Mouse (Mus musculus): Measurements from ENCODE around the gene Cradd. TPM values are rescaled to one million over a fixed set of nuclear protein-coding genes. Genes with fewer than 3 reads are reported as not detected.

Cradd gene
- polyA plus RNA-seq, 1 experiment from 2014 or later: 10.4 TPM

- DNase-seq (ENCODE audit: low spot score) (no peak), ATAC-seq (ENCODE audit: low read depth) (no peak)
- H3K27me3 ChIP-seq (replicated peaks; ENCODE audit: control insufficient read depth, insufficient read depth, low read length): no peaks in the 10 kb centered on the region
- WGBS: 89% methylated on average over 12 of the region's 12 CpGs
- H3K36me3 ChIP-seq (ENCODE audit: control insufficient read depth, insufficient read depth, low read length): no peaks in the 10 kb centered on the region
- no peak overlapping the region for H3K4me2 ChIP-seq (ENCODE audit: low read depth, low read length)
- H3K4me3 ChIP-seq (ENCODE audit: low read depth, low read length): no peak overlapping the region
- no peak overlapping the region for H3K9ac ChIP-seq (ENCODE audit: low read depth, low read length)
- no peak overlapping the region for H3K27ac ChIP-seq (replicated peaks; ENCODE audit: low read depth, low read length)
- H3K9me3 ChIP-seq (ENCODE audit: control insufficient read depth, low read length): 0 out of 2 replicates have a peak, but pooled peaks cover 3% of the 10 kb centered on the region
- no peaks in the 10 kb centered on the region for H3K4me1 ChIP-seq (ENCODE audit: control insufficient read depth, insufficient read depth, low read length)
Measured at GRCm38 (mm10) chr10:95361260-95361841, 37.4 kb upstream of the Cradd start.

DNA sequence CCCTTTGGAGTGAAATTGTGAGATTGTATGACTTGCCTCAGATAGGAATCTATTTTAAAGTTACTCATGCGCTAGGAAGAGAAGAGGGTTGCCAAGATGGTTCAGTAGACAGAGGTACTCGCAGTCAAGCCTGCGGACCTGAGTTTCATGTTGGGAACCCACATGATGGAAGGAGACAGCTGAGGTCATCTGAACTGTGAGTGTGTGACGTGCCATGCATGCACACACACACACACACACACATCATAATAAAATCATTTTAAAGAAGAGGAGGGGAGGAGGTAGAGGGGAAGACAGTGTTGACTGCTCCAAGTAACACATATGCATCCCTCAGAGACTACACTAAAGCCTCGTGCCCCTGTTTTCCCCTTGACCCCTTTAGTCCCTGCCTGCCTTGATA lies 36.1 kb upstream of the Cradd start:
- H3K36me3 ChIP-seq (ENCODE audit: control insufficient read depth, insufficient read depth, low read length): no peaks in the 10 kb centered on the region
- 0 out of 2 replicates have a peak, but pooled peaks cover 3% of the 10 kb centered on the region for H3K9me3 ChIP-seq (ENCODE audit: control insufficient read depth, low read length)
- H3K9ac ChIP-seq (ENCODE audit: low read depth, low read length): no peak overlapping the region
- no peaks in the 10 kb centered on the region for H3K4me1 ChIP-seq (ENCODE audit: control insufficient read depth, insufficient read depth, low read length)
- WGBS: 83% methylated on average over 5 of the region's 5 CpGs
- H3K4me3 ChIP-seq (ENCODE audit: low read depth, low read length): no peak overlapping the region
- no peak for ATAC-seq (ENCODE audit: low read depth)
- H3K27ac ChIP-seq (replicated peaks; ENCODE audit: low read depth, low read length): no peak overlapping the region
- no peaks in the 10 kb centered on the region for H3K27me3 ChIP-seq (replicated peaks; ENCODE audit: control insufficient read depth, insufficient read depth, low read length)
- H3K4me2 ChIP-seq (ENCODE audit: low read depth, low read length): no peak overlapping the region
- no peak for DNase-seq (ENCODE audit: low spot score)

DNA sequence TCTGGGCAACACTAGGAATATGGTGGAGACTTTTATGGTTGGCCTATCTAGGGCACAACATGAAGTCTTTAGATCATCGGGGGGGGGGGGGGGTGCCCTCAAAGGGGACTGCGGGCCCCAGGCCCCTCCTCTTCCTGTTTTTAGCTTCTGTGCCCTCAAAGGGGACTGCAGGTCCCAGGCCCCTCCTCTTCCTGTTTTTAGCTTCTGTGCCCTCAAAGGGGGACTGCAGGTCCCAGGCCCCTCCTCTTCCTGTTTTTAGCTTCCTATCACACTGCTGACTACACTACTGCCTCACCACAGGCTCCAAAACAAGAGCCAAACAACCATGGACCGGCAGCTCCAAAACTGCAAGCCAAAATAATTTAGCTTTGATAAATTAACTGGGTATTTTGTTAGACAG lies 33.8 kb upstream of the Cradd start:
- no peak overlapping the region for H3K4me2 ChIP-seq (ENCODE audit: low read depth, low read length)
- ATAC-seq (ENCODE audit: low read depth): no peak
- no peak overlapping the region for H3K27ac ChIP-seq (replicated peaks; ENCODE audit: low read depth, low read length)
- no peaks in the 10 kb centered on the region for H3K36me3 ChIP-seq (ENCODE audit: control insufficient read depth, insufficient read depth, low read length)
- H3K4me1 ChIP-seq (ENCODE audit: control insufficient read depth, insufficient read depth, low read length): no peaks in the 10 kb centered on the region
- no peak overlapping the region for H3K9ac ChIP-seq (ENCODE audit: low read depth, low read length)
- H3K4me3 ChIP-seq (ENCODE audit: low read depth, low read length): no peak overlapping the region
- H3K27me3 ChIP-seq (replicated peaks; ENCODE audit: control insufficient read depth, insufficient read depth, low read length): no peaks in the 10 kb centered on the region
- H3K9me3 ChIP-seq (ENCODE audit: control insufficient read depth, low read length): peaks cover under 1% of the 10 kb centered on the region; the same call in 1 of the 2 replicates
- DNase-seq (ENCODE audit: low spot score): no peak
- 85% methylated on average over 3 of the region's 3 CpGs for WGBS

- no peak overlapping the region for H3K4me3 ChIP-seq (ENCODE audit: low read depth, low read length)
- no peak for ATAC-seq (ENCODE audit: low read depth)
- H3K9me3 ChIP-seq (ENCODE audit: control insufficient read depth, low read length): peaks cover 11% of the 10 kb centered on the region; the same call in 1 of the 2 replicates
- no peak overlapping the region for H3K9ac ChIP-seq (ENCODE audit: low read depth, low read length)
- no peak for DNase-seq (ENCODE audit: low spot score)
- H3K27ac ChIP-seq (replicated peaks; ENCODE audit: low read depth, low read length): no peak overlapping the region
- no peaks in the 10 kb centered on the region for H3K36me3 ChIP-seq (ENCODE audit: control insufficient read depth, insufficient read depth, low read length)
- H3K27me3 ChIP-seq (replicated peaks; ENCODE audit: control insufficient read depth, insufficient read depth, low read length): no peaks in the 10 kb centered on the region
- no peaks in the 10 kb centered on the region for H3K4me1 ChIP-seq (ENCODE audit: control insufficient read depth, insufficient read depth, low read length)
- 85% methylated on average over 7 of the region's 7 CpGs for WGBS
- no peak overlapping the region for H3K4me2 ChIP-seq (ENCODE audit: low read depth, low read length)
Measured at GRCm38 (mm10) chr10:95356711-95357110, 32.8 kb upstream of the Cradd start.

DNA sequence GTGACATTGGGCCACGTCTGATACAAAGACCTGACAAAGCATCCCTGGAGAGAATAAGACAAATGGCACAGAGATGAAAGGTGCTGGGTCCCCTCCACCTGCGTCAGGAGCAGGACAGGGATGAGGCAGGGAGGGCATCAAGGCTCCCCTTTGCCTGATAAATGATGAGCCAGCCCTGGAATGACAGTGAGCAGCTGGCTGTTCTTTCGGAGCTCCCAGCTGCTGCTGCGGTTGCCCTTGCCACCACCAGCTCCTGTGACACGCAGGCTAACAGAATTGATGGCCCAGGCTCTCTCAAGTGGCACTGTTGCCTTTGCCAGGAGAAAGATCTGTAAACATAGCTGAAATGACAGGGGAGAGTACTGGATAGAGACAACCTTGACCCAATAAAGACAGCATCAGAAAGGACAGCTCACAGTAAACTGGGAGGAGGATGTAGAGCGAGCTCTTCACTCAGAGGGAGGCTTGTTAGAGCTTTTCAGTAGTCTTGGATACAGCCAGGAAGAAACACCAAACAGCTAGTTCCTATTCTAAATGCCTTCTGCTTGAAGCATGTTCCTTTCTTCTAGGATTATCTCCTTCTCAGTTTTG lies 31.8 kb upstream of the Cradd start:
- Histone ChIP-seq H3K4me1 (ENCODE audit: control insufficient read depth, insufficient read depth, low read length) (no peaks in the 10 kb centered on the region), H3K27ac (replicated peaks; ENCODE audit: low read depth, low read length) (no peak overlapping the region), H3K4me3 (ENCODE audit: low read depth, low read length) (no peak overlapping the region), H3K36me3 (ENCODE audit: control insufficient read depth, insufficient read depth, low read length) (no peaks in the 10 kb centered on the region), H3K27me3 (replicated peaks; ENCODE audit: control insufficient read depth, insufficient read depth, low read length) (no peaks in the 10 kb centered on the region), H3K4me2 (ENCODE audit: low read depth, low read length) (no peak overlapping the region), H3K9me3 (ENCODE audit: control insufficient read depth, low read length) (peaks cover 11% of the 10 kb centered on the region; the same call in 1 of the 2 replicates), H3K9ac (ENCODE audit: low read depth, low read length) (no peak overlapping the region)
- ATAC-seq (ENCODE audit: low read depth) (no peak), DNase-seq (ENCODE audit: low spot score) (peak; percentile 16)
- 49% methylated on average over 6 of the region's 6 CpGs for WGBS

DNA sequence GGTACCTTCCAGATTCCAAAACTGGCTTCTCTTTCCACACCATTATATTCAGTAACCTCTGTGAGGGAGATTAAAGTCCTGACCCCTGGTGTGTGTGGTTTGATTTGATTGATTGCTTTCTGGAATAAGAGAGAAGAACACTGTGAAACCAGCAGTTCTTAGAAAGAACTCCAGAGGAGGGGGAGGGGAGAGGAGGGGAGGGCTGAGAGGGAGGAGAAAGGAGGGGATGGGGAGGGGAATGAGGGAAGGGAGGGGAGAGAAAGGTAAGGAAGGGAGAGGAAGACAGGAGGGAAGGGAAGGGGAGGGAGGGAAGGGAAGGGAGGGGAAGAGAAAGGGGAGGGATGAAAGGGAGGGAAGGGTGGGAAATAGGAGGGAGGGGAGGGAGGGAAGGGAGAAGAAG lies 30.7 kb upstream of the Cradd start:
- Histone ChIP-seq H3K27ac (replicated peaks; ENCODE audit: low read depth, low read length) (no peak overlapping the region), H3K4me1 (ENCODE audit: control insufficient read depth, insufficient read depth, low read length) (no peaks in the 10 kb centered on the region), H3K4me2 (ENCODE audit: low read depth, low read length) (no peak overlapping the region), H3K9me3 (ENCODE audit: control insufficient read depth, low read length) (peaks cover 11% of the 10 kb centered on the region; the same call in 1 of the 2 replicates), H3K4me3 (ENCODE audit: low read depth, low read length) (no peak overlapping the region), H3K9ac (ENCODE audit: low read depth, low read length) (no peak overlapping the region), H3K27me3 (replicated peaks; ENCODE audit: control insufficient read depth, insufficient read depth, low read length) (no peaks in the 10 kb centered on the region), H3K36me3 (ENCODE audit: control insufficient read depth, insufficient read depth, low read length) (no peaks in the 10 kb centered on the region)
- no peak for ATAC-seq (ENCODE audit: low read depth)
- DNase-seq (ENCODE audit: low spot score): no peak

- H3K27me3 ChIP-seq (replicated peaks; ENCODE audit: control insufficient read depth, insufficient read depth, low read length): no peaks in the 10 kb centered on the region
- H3K4me2 ChIP-seq (ENCODE audit: low read depth, low read length): no peak overlapping the region
- no peak overlapping the region for H3K4me3 ChIP-seq (ENCODE audit: low read depth, low read length)
- peaks cover 11% of the 10 kb centered on the region; the same call in 1 of the 2 replicates for H3K9me3 ChIP-seq (ENCODE audit: control insufficient read depth, low read length)
- WGBS: 73% methylated on average over 6 of the region's 6 CpGs
- H3K9ac ChIP-seq (ENCODE audit: low read depth, low read length): no peak overlapping the region
- no peaks in the 10 kb centered on the region for H3K36me3 ChIP-seq (ENCODE audit: control insufficient read depth, insufficient read depth, low read length)
- no peak overlapping the region for H3K27ac ChIP-seq (replicated peaks; ENCODE audit: low read depth, low read length)
- ATAC-seq (ENCODE audit: low read depth) (no peak), DNase-seq (ENCODE audit: low spot score) (no peak)
- no peaks in the 10 kb centered on the region for H3K4me1 ChIP-seq (ENCODE audit: control insufficient read depth, insufficient read depth, low read length)
Measured at GRCm38 (mm10) chr10:95354047-95354446, 30.1 kb upstream of the Cradd start.

GRCm38 (mm10) chr10:95348457-95348856 lies 24.5 kb upstream of the Cradd start:
- Histone ChIP-seq H3K4me2 (ENCODE audit: low read depth, low read length) (no peak overlapping the region), H3K4me1 (ENCODE audit: control insufficient read depth, insufficient read depth, low read length) (no peaks in the 10 kb centered on the region), H3K36me3 (ENCODE audit: control insufficient read depth, insufficient read depth, low read length) (no peaks in the 10 kb centered on the region), H3K9ac (ENCODE audit: low read depth, low read length) (no peak overlapping the region), H3K4me3 (ENCODE audit: low read depth, low read length) (no peak overlapping the region), H3K27me3 (replicated peaks; ENCODE audit: control insufficient read depth, insufficient read depth, low read length) (no peaks in the 10 kb centered on the region), H3K9me3 (ENCODE audit: control insufficient read depth, low read length) (peaks cover 11% of the 10 kb centered on the region; the same call in 1 of the 2 replicates), H3K27ac (replicated peaks; ENCODE audit: low read depth, low read length) (no peak overlapping the region)
- ATAC-seq (ENCODE audit: low read depth): no peak
- 84% methylated on average over 3 of the region's 3 CpGs for WGBS
- no peak for DNase-seq (ENCODE audit: low spot score)

DNA sequence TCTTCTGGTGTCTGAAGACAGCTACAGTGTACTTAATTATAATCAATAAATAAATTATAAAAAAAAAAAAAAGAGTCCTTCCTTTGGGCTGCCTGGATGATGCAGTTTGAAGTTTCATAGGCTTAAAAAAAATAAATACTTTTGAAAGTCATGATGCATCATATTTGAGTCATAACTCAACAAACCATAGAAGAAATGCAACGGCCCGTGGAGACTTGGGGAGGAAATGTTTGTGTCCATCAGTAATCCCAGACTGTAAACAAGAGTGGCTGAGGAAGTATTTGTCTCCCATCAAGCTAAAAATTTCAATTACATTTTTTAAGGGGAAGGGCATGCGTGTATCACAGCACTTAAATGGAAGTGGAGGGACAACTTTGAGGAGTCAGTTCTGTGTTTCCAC lies 23.8 kb upstream of the Cradd start:
- H3K4me1 ChIP-seq (ENCODE audit: control insufficient read depth, insufficient read depth, low read length): no peaks in the 10 kb centered on the region
- H3K4me3 ChIP-seq (ENCODE audit: low read depth, low read length): no peak overlapping the region
- 97% methylated on average over 3 of the region's 3 CpGs for WGBS
- ATAC-seq (ENCODE audit: low read depth): no peak
- no peaks in the 10 kb centered on the region for H3K36me3 ChIP-seq (ENCODE audit: control insufficient read depth, insufficient read depth, low read length)
- no peak for DNase-seq (ENCODE audit: low spot score)
- H3K9me3 ChIP-seq (ENCODE audit: control insufficient read depth, low read length): peaks cover 11% of the 10 kb centered on the region; the same call in 1 of the 2 replicates
- no peaks in the 10 kb centered on the region for H3K27me3 ChIP-seq (replicated peaks; ENCODE audit: control insufficient read depth, insufficient read depth, low read length)
- no peak overlapping the region for H3K9ac ChIP-seq (ENCODE audit: low read depth, low read length)
- no peak overlapping the region for H3K27ac ChIP-seq (replicated peaks; ENCODE audit: low read depth, low read length)
- no peak overlapping the region for H3K4me2 ChIP-seq (ENCODE audit: low read depth, low read length)

Data from embryonic facial prominence, embryonic 14.5 days (tissue).